Mouse (Mus musculus): ENCODE results near the gene Sgpl1. TPM values are rescaled to one million over a fixed set of nuclear protein-coding genes. Genes with fewer than 3 reads are reported as not detected.

Gene Sgpl1
- 10 to 100 TPM; 61.8 to 67.6 TPM for total RNA-seq (2021)
- long read RNA-seq, experiment 1, full-length matches to known transcripts: 17 of 32 reads
- long read RNA-seq, experiment 1, partial matches to known transcripts: 6 of 32 reads
- long read RNA-seq, experiment 1, other reads (novel, unspliced or antisense): 9 of 32 reads
- long read RNA-seq, experiment 2, full-length matches to known transcripts: 53 of 86 reads
- long read RNA-seq, experiment 2, partial matches to known transcripts: 25 of 86 reads
- long read RNA-seq, experiment 2, other reads (novel, unspliced or antisense): 8 of 86 reads

DNA sequence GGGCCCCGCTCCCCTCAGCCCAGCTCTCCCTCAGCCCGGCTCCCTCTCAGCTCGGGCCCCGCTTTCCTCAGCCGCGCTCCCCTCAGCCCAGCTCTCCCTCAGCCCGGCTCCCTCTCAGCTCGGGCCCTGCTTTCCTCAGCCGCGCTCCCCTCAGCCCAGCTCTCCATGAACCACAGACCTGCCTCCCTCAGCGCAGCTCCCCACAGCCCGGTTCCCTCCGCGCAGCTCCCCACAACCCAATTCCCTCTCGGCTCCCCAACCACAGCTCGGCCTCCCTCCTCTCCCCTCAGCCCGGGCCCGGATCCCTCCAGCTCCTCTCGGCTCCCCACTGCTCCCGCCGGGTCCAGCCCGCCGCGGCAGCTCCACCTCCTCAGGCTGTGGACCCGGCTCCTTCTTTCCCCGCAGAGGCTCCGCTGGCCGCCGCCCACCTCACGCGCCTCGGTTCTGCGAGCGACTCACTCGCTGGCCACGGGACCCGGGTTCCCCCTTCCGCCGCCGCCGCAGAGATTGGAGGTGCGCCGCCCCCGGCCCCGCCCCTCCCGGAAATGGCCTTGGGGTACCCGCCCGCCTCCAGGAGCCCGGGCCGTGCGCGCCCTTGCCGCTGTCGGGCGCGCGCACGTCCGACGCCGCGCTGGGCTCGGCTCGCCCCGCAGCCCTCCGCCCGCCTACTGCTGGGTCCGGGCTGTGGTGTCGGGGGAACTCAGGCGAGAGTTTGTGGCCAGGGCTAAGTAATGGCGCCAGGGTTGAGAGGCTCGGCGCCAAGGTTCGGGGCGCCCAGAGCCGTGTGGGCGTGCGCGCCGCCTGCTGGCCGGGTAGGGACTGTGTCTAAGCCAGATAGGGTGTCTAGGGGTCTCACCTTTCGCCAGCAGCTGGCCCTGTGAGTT, at the start of gene Sgpl1:
Gene Sgpl1, minus strand, starts transcription at position 547 of the 884 bp plus-strand sequence.
- peak; percentile 88 to 92 for DNase-seq (ENCODE audit: low spot score in 2 of 2)

DNA sequence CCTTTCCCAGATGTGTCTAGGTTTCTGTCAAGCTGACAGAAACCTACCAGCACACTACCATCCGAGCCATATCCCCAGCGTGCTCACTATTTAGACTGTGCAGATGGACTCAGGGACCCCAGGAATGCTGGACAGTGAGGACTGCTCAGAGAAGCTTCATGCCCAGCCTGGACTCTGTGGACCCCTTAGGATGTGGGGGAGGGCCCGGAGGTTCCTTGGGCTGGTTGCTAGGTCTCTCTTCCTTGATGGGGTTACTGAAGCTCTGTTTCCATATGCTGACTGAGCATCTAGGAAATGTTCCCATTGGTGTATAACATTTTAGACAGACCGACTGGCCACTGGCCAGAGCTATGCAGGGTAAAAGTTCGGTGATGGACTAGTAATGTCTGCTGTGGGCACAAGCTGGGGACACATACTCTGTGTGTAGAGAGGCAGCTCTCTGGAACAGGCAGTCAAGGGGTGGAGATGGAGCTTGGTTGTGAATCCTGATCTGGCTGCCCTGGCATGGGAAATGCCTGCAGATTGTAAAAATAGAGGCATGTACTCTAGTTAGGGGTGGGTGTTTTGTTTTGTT, 48.3 kb upstream of the Sgpl1 start:
- DNase-seq (ENCODE audit: low spot score in 2 of 2): no peak

DNA sequence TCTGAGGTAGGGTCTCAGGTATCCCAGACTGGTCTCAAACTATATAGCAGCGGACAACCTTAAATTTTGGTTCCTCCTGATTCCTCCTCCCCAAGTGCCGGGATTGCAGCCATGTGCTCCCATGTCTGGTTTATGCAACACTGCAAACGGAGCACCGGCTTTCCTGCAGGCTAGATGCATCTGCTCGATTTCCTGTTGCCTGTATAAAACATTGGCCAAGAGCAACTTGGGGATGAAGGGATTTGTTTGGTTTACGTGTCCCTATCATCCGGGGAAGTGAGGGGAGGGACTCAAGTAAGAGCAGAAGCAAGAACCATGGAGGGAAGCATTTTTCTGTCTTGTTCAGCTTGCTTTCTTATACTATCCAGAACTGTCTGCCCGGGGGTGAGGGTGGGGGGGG, 47.7 kb upstream of the Sgpl1 start:
- DNase-seq (ENCODE audit: low spot score in 2 of 2): no peak

DNA sequence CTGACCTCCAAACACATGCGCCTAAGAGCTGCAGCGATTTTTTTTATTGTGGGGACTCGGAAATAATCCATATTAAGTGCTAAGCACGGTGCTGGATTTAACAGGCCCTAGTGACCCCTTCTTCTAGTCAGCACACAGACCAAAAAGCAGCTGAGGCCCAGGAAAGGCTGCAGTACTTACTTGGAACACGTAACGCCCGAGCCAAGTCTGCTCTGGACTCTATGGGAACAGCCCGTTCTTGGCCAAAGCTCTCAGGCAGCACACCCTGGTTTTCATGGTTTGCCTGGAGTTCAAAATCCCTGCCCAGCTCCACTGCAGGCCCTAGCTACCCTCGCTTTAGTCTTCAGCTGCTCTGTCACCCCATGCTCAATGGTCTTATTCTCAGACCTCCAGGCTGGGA, 47.1 kb upstream of the Sgpl1 start:
- DNase-seq (ENCODE audit: low spot score in 2 of 2): no peak

DNA sequence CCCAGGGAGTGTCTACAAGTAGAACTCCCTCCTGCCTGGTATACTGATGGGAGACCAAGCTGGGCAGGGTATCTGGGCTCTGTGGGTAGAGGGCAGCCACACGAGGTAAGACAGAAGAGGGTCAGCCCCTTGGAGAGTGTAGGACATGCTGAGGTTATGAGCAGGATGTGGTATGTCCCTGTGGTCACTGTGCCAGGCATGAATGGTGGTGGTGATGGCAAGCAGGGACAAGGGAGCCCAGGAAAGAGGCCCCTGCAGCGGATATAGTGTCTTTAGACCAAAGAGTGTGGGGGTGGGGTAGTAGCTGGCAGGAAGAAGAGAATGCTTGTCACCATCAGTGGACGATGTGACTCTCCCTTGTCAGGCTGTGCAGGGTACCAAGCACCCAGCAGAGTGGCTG, 40.5 kb upstream of the Sgpl1 start:
- no peak for DNase-seq (ENCODE audit: low spot score in 2 of 2)

DNA sequence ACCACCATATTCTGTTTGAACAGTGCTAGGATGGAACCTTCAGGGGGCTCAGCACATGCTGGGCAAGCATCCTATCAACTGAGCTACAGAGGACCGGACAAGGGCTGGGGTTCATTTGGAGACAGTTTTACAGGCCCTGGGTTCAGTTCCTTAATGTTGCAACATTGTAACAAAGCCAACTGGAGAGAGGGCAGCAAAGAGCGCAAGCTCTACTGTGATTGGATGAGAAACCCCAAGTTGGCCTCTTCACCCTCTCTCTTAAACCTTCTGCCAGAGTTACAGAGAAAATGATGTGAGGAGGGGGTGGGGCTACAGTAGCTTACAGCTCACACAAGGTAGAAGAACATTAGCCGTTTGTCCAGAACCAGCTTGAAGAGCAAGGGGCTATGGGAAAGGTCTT, 39.5 kb upstream of the Sgpl1 start:
- DNase-seq (ENCODE audit: low spot score in 2 of 2): no peak

DNA sequence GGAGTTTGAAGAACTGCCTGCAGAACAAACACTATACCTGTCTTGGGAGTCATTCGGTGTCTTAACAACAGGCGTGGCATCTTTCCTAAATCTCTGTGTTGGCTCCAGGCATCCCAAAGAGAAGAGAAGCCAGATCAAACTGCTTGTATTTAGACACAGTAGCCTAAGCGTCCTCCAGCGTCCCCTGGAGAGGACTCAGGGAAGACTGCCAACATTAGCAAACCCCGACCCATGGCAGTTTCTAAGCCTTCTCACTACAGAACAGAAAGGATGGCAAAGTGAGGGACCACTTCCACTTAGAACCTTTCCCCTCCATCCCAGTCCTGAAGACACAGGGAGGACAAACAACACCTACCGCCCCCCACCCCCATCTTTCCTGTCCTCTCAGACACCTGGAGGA, 32.4 kb upstream of the Sgpl1 start:
- DNase-seq (ENCODE audit: low spot score in 2 of 2): no peak

DNA sequence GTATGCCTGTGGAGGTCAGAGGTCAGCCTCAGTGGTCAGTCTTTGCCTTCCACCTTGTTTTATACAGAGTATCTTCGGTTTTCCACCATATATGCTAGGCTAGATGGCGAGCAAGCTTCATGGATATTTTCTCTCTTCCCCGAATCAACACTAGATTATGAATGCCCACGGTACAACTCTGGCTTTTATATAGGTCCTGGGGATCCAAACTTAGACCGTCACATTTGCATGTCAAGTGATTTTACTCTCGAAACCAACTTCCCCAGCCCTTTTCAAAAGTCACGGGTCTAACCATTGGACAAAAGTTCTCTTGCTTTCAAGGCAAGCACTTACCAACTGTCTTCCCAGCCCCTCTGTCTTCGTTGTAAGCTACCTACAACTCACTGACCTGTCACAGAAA, 31.2 kb upstream of the Sgpl1 start:
- no peak for DNase-seq (ENCODE audit: low spot score in 2 of 2)

DNA sequence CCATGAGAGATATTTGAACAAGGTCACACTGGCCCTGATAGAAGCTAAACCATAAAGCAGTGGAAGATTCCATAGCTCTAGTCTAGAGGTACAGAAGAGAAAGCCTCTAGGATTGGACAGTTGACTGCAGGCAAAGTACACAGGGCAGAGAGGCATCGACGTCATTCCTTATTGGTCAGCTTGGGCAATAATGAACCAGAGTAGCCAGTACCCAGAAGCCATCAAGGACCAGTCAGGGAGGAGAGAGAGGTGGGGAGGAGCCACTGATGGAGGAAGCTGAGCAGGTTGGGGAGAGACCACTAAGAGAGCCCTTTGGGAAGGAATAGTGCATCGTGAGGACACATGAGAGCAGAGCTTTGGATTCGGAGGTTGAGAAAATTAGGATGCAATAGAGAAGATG, 30.2 kb upstream of the Sgpl1 start:
- no peak for DNase-seq (ENCODE audit: low spot score in 2 of 2)

DNA sequence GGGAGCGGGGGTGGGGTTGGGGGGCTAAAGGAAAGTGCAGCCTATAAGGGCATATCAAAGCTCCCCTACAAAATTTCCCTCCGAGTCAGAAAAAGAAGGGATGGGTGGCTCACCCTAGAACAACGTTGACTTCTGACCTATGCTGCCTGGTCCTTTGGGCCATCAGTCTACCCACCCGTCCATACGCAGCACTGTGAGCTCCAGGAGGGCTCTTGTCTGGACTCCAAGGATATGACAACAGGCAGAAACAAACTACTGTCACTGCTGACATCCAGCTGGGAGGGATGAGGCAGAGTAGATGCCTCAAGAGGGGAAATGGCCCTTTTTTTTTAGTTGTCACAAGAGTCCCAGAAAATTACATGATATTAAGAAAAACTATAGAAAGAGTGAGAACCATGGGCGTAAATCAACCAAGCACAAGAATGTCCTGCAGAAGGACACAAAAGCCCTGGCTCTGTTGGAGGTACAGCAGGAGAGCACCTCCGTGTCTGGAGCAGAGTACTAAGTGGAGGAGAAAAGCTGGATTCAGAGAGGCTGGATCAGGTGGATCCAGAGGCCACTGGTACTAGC, 28.8 kb upstream of the Sgpl1 start:
- DNase-seq (ENCODE audit: low spot score in 2 of 2): no peak

DNA sequence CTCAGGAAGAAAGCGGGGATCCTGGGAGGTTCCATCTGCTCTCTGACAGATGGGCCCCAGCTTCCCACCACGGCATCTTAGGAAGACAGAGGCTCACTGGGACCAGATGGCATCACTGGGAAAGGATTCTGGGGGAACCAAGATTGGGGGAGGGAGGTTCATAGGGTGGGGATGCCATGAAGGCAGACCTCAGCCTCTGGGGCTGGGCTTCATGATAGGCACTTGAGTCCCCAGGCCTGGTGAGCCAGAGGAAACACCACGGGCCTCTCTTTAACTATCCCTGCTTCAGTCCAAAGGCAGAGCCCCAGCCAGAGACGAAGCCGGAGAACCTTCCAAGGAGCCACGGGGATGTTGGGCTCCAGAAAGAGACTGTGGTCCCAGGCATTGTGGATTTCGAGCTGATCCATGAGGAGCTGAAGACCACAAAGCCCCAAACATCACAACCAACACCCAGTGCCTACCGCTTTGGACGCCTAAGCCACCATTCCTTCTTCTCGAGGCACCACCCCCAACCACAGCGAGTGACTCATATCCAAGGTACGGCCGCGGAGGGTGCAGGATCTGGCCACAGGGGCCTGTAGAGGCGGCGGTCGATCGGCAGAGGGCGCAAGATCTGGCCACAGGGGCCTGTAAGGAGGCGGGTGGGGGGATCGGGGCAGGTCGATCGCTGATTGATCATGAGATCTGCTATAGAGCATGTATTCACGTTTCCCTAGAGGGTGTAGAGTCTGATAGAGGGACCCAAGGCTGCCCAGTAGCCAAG, 28.1 kb upstream of the Sgpl1 start:
- no peak for DNase-seq (ENCODE audit: low spot score in 2 of 2)

DNA sequence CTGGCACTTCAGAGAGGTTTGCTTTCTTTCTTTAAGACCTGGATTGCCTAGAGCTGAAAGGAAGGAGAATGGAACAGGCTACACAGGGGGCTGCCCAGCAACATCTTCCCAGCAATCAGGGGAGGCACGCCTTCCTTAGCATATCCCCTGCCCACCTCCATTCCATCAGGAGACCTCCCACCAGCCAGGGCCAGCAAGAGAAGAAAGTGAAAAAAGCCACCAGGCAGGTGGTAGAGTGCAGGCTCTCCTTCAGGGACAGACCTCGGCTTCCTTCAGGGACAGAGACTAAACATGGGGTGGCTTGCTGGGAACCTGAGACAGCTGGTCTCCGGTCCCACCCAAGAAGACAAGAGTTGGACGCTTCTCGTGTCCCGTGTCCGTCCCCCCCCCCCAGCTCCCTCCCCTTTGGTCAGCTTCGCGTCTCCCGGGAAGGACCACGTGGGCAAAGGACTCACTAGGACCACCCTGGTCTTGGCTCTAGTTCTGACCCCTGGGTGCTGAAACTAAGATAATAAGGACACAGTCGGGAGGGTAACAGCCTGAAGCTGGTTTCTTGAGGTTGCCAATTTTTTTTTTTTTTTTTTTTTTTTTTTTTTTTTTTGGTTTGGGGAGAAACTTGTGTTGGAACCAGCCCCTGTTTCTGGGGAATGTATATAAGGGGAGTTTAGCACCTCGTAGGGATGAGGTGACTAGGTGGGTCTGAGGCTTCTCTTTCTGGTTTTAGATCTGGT, 27.4 kb upstream of the Sgpl1 start:
- no peak for DNase-seq (ENCODE audit: low spot score in 2 of 2)

DNA sequence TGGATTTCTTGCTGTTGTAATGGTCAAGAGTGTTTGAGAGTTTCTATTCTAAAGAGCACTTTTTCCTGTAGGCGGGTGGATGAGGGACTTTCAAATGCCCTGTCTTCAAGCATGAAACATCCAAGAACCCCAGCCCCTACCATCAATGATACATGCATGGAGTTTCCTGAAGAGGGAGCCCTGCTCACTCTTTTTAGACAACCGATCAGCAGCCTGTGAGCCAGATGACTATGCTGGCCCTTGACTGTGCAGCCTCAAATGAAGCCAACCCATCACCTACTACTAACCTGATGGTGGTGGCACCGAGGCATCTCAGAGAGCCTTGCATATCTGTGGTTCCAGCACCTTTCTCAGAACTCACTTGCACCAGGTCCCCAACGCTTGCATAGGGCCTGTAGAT, 25.0 kb upstream of the Sgpl1 start:
- no peak for DNase-seq (ENCODE audit: low spot score in 2 of 2)

DNA sequence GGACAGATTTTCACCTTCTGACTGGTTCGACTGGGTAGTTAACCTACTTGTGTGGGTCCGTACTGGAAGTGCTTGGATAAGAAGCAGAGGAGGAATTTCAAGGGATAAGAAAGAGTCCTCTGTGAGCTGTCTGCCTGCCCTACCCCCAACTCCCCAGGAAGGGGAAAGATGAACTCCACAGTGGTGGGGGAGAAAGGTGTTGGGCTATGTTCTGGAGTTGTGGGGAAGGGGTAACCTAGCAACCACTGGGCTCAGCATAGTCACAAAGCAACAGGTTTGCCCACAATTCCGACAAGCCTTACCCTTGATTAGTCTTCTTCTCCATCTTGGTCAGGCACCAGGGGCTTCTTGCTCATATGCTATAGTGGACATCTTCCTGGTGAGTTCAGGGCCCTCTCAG, 24.2 kb upstream of the Sgpl1 start, which contains the start of gene Tbata:
Gene Tbata, plus strand, starts transcription at position 301 of the 400 bp plus-strand sequence.
- DNase-seq (ENCODE audit: low spot score in 2 of 2): no peak

DNA sequence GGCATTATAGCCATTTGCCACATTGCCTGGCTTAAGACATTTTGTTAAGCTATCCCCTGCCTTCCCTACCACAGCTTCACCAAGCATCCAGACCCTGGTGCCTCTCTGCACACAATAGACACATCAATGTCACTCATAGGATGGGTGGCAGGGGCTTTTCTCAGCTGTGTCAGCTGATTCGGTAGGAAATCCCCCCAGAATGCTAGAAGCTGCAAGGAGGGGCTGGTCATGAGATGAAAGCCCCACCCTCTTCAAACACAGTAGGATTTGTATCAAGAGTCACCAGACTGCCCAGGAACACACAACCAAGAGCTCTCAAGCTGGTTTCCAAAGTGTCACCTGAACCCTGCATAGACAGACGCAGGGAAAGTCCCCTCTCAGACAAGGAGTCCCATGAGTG, 20.9 kb upstream of the Sgpl1 start:
- no peak for DNase-seq (ENCODE audit: low spot score in 2 of 2)

DNA sequence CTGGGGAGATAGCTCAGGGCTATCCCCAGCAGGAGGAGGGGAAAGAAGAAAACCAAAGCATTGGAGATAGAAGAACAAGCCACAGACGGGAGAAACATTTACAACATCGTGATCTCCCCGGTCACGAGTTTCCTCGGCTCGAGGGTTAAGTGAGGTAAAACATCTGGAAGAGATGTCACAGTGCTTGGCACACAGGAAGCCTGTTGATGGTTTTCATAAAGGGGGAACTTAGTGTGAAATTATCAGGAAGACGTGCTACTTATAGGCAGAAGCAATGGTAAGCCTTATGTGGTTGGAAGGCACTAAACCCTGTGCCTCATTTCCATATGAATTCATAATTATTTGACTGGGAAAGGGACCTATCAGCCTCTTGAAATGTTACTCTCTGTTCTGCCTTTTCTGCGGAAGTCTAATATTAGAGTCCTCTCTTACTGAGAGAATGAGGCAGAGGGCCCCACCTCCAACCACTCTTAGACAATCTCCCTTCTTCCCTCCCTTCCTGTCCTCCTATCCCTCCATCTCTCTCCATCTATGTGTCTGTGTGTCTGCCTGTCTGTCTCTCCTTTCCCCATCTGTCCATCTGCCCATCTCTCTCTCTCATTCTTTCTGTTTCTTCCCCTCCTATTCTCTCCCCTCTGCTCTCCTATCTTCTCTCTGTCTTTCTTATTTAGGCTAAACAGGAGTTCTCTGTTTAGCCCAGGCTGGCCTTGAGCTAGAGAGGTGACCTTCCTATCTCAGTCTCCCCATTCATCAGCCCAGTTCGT, 20.0 kb upstream of the Sgpl1 start:
- no peak for DNase-seq (ENCODE audit: low spot score in 2 of 2)

DNA sequence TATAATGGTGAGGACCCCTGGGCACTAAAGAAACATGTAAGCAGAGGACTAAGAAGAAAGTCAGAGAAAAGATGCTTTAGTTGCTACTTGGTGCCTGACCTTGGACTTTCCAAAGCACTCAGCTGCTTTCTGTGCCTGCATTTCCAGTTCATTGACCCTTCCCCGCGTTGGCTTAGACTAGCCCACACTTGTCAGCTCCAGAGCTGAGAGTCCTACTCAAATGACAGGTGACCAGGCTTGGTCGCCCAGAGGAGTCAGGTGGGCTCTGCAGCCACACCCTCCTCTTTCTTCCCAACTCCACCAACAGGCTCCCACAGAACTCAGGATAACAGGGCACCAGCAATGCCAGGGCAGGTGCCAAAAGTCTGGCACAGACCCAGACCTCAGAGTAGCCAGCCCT, 14.9 kb upstream of the Sgpl1 start:
- DNase-seq (ENCODE audit: low spot score in 2 of 2): no peak

DNA sequence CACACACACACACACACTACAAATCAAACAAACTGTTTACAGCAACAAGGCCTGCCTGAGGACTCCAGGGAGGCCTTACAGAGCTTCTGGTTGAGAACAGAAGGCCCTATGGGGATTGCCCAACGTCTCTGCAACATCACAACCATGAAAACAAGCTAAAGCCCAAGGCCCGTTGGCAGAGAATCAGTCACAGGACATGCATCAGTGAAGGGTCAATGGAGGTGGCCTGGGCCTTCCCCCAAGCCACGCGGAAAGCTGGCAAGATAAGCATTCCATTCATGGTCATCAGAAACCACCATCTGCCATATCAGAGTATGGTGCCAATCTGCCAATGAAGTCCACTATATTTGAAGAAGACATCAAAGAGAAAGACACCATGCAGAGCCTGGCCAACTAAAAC, 13.2 kb upstream of the Sgpl1 start:
- no peak for DNase-seq (ENCODE audit: low spot score in 2 of 2)

DNA sequence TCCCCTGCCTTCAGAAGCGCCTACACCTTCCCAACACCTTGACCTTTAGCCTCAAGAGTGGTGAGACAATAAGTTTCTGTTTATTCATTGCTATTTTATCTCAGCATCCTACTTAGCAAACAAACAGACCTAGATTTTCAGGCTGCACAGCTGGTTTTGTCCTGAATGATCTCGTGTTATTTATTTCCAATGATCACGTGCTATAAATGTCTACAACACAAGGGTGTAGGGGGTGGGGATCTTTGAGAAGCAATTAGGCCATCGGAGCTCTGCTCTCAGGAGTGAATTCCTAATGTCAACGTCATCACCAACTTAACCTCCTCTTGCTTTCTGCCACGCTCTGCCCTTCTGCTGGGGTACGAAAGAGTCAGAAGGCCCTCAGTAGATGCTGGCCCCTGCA, 12.6 kb upstream of the Sgpl1 start:
- DNase-seq (ENCODE audit: low spot score in 2 of 2): no peak

DNA sequence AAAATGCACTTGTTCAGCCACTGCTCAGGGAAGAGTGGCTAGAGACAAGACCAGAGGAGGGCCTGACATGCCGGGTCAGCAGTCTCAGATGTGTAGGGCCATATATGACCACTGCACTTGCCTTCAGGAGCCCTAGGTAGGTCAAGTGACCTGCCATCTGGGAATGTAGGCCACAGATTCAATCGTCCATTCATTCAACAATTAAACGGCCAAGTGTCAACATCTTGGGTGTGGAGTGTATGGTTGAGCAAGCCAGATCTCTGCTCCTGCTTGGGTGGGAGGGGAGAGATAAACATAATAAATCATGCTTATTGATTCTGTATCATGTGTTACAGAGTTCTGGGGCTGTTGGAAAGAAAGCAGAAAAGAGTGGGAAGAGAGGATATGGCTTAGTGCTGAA, 11.1 kb upstream of the Sgpl1 start:
- DNase-seq (ENCODE audit: low spot score in 2 of 2): no peak
